Mouse (Mus musculus): ENCODE measurements around the gene Cox8b. TPM values are rescaled to one million over a fixed set of nuclear protein-coding genes. Genes with fewer than 3 reads are reported as not detected.

Cox8b gene
- not detected in 2 replicates for polyA plus RNA-seq (2011; ENCODE audit: insufficient read depth, insufficient read length, low read depth, missing spikeins)

DNA sequence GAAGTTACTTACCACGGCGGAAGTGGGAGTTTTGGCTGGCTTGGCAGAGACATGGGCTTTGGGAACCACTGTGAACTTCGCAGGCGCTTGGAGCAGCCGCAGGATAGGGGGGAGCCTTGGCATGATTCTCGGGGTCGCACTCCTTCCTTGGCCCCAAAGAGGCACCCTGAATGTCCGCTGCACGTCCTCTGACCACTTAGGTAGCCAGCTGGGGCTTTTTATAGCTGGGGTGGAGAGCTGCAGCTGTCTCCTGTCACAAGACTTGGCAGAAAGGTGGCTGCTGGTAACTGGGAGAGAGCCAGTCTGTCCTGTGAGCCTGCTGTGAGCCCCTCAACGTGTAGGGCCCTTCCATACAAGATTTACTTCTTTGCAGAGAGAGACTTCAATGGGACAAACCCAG, at the start of gene Cox8b:
Gene Cox8b (minus strand): TSS at position 227 of the 400 bp plus-strand sequence.
- H3K9ac ChIP-seq (ENCODE audit: low read depth, poor library complexity, severe bottlenecking): no peak within 1 kb of the TSS; the same call in 1 of the 2 replicates
- H3K27me3 ChIP-seq (ENCODE audit: control insufficient read depth, insufficient read depth, low read length, poor library complexity, severe bottlenecking): no peaks in the 10 kb centered on the region
- peaks cover 5% of the 10 kb centered on the region for H3K36me3 ChIP-seq (ENCODE audit: control insufficient read depth, insufficient read depth, low read length, poor library complexity, severe bottlenecking)
- no peak within 1 kb of the TSS for H3K27ac ChIP-seq (ENCODE audit: insufficient read depth, low read length)
- H3K4me3 ChIP-seq (ENCODE audit: low read depth, low read length): no peak within 1 kb of the TSS
- no peak for TF ChIP-seq CTCF (IDR thresholded peaks at IDR 0.05; ENCODE audit: low read depth, low read length)
- TF ChIP-seq POLR2A (IDR thresholded peaks at IDR 0.05; ENCODE audit: insufficient read depth, low read length): no peak
- no peak for TF ChIP-seq EP300 (IDR thresholded peaks at IDR 0.05; ENCODE audit: insufficient read depth, low read depth, low read length)
- no peaks in the 10 kb centered on the region for H3K4me1 ChIP-seq (ENCODE audit: control insufficient read depth, insufficient read depth, low read length)
- no peaks in the 10 kb centered on the region for H3K9me3 ChIP-seq (replicated peaks; ENCODE audit: control insufficient read depth, insufficient read depth, low read length, poor library complexity, severe bottlenecking)

DNA sequence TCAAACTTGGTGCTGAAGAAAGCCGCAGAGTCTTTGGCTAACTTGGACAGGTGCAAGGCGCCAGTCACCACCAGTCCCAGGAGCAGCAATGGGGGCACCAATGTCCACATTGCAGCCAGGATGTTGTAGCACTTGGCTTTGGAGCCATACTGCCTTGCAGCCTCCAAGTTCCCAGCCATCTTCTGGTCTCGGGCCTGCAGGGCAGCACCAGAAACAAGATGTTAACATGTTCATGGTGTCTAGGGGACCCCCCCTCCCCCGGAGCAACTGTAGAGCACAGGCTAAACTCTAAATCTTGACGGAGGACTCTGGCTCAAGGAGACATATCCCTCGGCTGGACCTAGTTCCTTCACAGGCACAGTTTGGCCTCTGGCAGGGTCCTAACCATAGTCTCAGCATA, 49.0 kb upstream of the Cox8b start:
- H3K4me3 ChIP-seq (ENCODE audit: low read depth, low read length): no peak overlapping the region
- peaks cover 5% of the 10 kb centered on the region for H3K4me1 ChIP-seq (ENCODE audit: control insufficient read depth, insufficient read depth, low read length)
- H3K27me3 ChIP-seq (ENCODE audit: control insufficient read depth, insufficient read depth, low read length, poor library complexity, severe bottlenecking): no peaks in the 10 kb centered on the region
- H3K9ac ChIP-seq (ENCODE audit: low read depth, poor library complexity, severe bottlenecking): no peak overlapping the region
- no peak overlapping the region for H3K27ac ChIP-seq (ENCODE audit: insufficient read depth, low read length)
- no peaks in the 10 kb centered on the region for H3K9me3 ChIP-seq (replicated peaks; ENCODE audit: control insufficient read depth, insufficient read depth, low read length, poor library complexity, severe bottlenecking)
- no peak for TF ChIP-seq EP300 (IDR thresholded peaks at IDR 0.05; ENCODE audit: insufficient read depth, low read depth, low read length)
- TF ChIP-seq POLR2A (IDR thresholded peaks at IDR 0.05; ENCODE audit: insufficient read depth, low read length): no peak
- TF ChIP-seq CTCF (IDR thresholded peaks at IDR 0.05; ENCODE audit: low read depth, low read length): no peak
- peaks cover 29% of the 10 kb centered on the region for H3K36me3 ChIP-seq (ENCODE audit: control insufficient read depth, insufficient read depth, low read length, poor library complexity, severe bottlenecking)

GRCm38 (mm10) chr7:140948161-140948560, 47.9 kb upstream of the Cox8b start:
- TF ChIP-seq EP300 (IDR thresholded peaks at IDR 0.05; ENCODE audit: insufficient read depth, low read depth, low read length) (no peak), POLR2A (IDR thresholded peaks at IDR 0.05; ENCODE audit: insufficient read depth, low read length) (no peak), CTCF (IDR thresholded peaks at IDR 0.05; ENCODE audit: low read depth, low read length) (no peak)
- Histone ChIP-seq H3K4me3 (ENCODE audit: low read depth, low read length) (no peak overlapping the region), H3K9me3 (replicated peaks; ENCODE audit: control insufficient read depth, insufficient read depth, low read length, poor library complexity, severe bottlenecking) (no peaks in the 10 kb centered on the region), H3K27me3 (ENCODE audit: control insufficient read depth, insufficient read depth, low read length, poor library complexity, severe bottlenecking) (no peaks in the 10 kb centered on the region), H3K27ac (ENCODE audit: insufficient read depth, low read length) (no peak overlapping the region), H3K36me3 (ENCODE audit: control insufficient read depth, insufficient read depth, low read length, poor library complexity, severe bottlenecking) (peaks cover 24% of the 10 kb centered on the region), H3K4me1 (ENCODE audit: control insufficient read depth, insufficient read depth, low read length) (peaks cover 5% of the 10 kb centered on the region), H3K9ac (ENCODE audit: low read depth, poor library complexity, severe bottlenecking) (no peak overlapping the region)

GRCm38 (mm10) chr7:140946980-140947379, 46.7 kb upstream of the Cox8b start:
- Histone ChIP-seq H3K9ac (ENCODE audit: low read depth, poor library complexity, severe bottlenecking) (no peak overlapping the region), H3K4me1 (ENCODE audit: control insufficient read depth, insufficient read depth, low read length) (no peaks in the 10 kb centered on the region), H3K4me3 (ENCODE audit: low read depth, low read length) (no peak overlapping the region), H3K27me3 (ENCODE audit: control insufficient read depth, insufficient read depth, low read length, poor library complexity, severe bottlenecking) (no peaks in the 10 kb centered on the region), H3K9me3 (replicated peaks; ENCODE audit: control insufficient read depth, insufficient read depth, low read length, poor library complexity, severe bottlenecking) (no peaks in the 10 kb centered on the region), H3K36me3 (ENCODE audit: control insufficient read depth, insufficient read depth, low read length, poor library complexity, severe bottlenecking) (peaks cover 18% of the 10 kb centered on the region), H3K27ac (ENCODE audit: insufficient read depth, low read length) (no peak overlapping the region)
- no peak for TF ChIP-seq CTCF (IDR thresholded peaks at IDR 0.05; ENCODE audit: low read depth, low read length)
- TF ChIP-seq POLR2A (IDR thresholded peaks at IDR 0.05; ENCODE audit: insufficient read depth, low read length): no peak
- TF ChIP-seq EP300 (IDR thresholded peaks at IDR 0.05; ENCODE audit: insufficient read depth, low read depth, low read length): no peak

GRCm38 (mm10) chr7:140946311-140946710, 46.1 kb upstream of the Cox8b start:
- peaks cover 18% of the 10 kb centered on the region for H3K36me3 ChIP-seq (ENCODE audit: control insufficient read depth, insufficient read depth, low read length, poor library complexity, severe bottlenecking)
- H3K9ac ChIP-seq (ENCODE audit: low read depth, poor library complexity, severe bottlenecking): no peak overlapping the region
- no peak overlapping the region for H3K4me3 ChIP-seq (ENCODE audit: low read depth, low read length)
- no peaks in the 10 kb centered on the region for H3K27me3 ChIP-seq (ENCODE audit: control insufficient read depth, insufficient read depth, low read length, poor library complexity, severe bottlenecking)
- no peaks in the 10 kb centered on the region for H3K9me3 ChIP-seq (replicated peaks; ENCODE audit: control insufficient read depth, insufficient read depth, low read length, poor library complexity, severe bottlenecking)
- no peak overlapping the region for H3K27ac ChIP-seq (ENCODE audit: insufficient read depth, low read length)
- no peak for TF ChIP-seq POLR2A (IDR thresholded peaks at IDR 0.05; ENCODE audit: insufficient read depth, low read length)
- TF ChIP-seq EP300 (IDR thresholded peaks at IDR 0.05; ENCODE audit: insufficient read depth, low read depth, low read length): no peak
- TF ChIP-seq CTCF (IDR thresholded peaks at IDR 0.05; ENCODE audit: low read depth, low read length): no peak
- H3K4me1 ChIP-seq (ENCODE audit: control insufficient read depth, insufficient read depth, low read length): no peaks in the 10 kb centered on the region

DNA sequence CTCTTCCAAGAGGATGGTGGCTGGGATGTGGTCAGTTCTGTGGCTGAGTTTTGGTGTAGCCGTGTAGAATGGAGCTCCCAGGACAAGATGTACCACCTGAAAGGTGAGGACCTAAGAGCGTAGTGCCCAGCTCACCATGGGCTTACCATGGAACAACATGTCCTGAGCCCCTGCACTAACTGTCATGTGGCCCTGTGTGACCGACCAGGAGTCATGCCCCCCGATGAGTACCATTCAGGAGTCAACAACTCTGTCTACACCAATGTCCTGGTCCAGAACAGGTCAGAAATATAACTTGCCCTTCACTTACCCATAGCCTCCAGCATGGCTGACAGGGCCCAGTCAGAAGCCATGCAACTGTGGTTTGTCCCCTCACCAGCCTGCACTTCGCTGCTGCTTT, 45.0 kb upstream of the Cox8b start:
- Histone ChIP-seq H3K9ac (ENCODE audit: low read depth, poor library complexity, severe bottlenecking) (no peak overlapping the region), H3K4me3 (ENCODE audit: low read depth, low read length) (no peak overlapping the region), H3K9me3 (replicated peaks; ENCODE audit: control insufficient read depth, insufficient read depth, low read length, poor library complexity, severe bottlenecking) (no peaks in the 10 kb centered on the region), H3K27me3 (ENCODE audit: control insufficient read depth, insufficient read depth, low read length, poor library complexity, severe bottlenecking) (no peaks in the 10 kb centered on the region), H3K27ac (ENCODE audit: insufficient read depth, low read length) (no peak overlapping the region), H3K36me3 (ENCODE audit: control insufficient read depth, insufficient read depth, low read length, poor library complexity, severe bottlenecking) (peaks cover 18% of the 10 kb centered on the region), H3K4me1 (ENCODE audit: control insufficient read depth, insufficient read depth, low read length) (no peaks in the 10 kb centered on the region)
- TF ChIP-seq EP300 (IDR thresholded peaks at IDR 0.05; ENCODE audit: insufficient read depth, low read depth, low read length) (no peak), CTCF (IDR thresholded peaks at IDR 0.05; ENCODE audit: low read depth, low read length) (no peak), POLR2A (IDR thresholded peaks at IDR 0.05; ENCODE audit: insufficient read depth, low read length) (no peak)

Data from ES-Bruce4 (cell line).